Mouse (Mus musculus): ENCODE data around the gene 4932414N04Rik.
"Not testable (repeated sequence)": the region's sequence is repeated elsewhere in the genome, so short reads cannot be mapped to it uniquely, and the experiment has no call there.

4932414N04Rik gene

GRCm38 (mm10) chr2:68656186-68656585 lies at the start of gene 4932414N04Rik:
TSS of gene 4932414N04Rik (plus strand) at chr2:68656486.
- not testable (repeated sequence) for DNase-seq (ENCODE audit: low spot score in 2 of 2)

DNA sequence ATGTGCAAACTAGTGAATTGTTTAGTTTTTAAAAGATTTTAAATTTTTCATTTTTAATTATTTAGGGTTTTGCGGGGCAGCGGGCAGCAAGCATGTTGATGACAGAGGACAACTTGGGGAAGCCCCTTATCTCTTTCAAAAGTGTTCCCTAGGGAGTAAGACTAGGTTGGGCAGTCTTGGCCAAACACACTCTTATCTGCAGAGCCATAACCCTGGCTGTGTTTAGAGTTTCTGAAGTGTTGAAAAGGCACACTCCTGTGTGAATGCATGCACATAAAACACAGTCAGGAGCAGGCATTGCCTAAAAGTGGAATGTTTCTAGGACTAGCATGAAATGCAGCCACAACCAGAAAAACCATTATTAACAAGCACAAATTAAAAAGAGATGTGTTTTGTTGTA lies 75.9 kb downstream of the 4932414N04Rik start:
- DNase-seq (ENCODE audit: low spot score in 2 of 2): no peak

DNA sequence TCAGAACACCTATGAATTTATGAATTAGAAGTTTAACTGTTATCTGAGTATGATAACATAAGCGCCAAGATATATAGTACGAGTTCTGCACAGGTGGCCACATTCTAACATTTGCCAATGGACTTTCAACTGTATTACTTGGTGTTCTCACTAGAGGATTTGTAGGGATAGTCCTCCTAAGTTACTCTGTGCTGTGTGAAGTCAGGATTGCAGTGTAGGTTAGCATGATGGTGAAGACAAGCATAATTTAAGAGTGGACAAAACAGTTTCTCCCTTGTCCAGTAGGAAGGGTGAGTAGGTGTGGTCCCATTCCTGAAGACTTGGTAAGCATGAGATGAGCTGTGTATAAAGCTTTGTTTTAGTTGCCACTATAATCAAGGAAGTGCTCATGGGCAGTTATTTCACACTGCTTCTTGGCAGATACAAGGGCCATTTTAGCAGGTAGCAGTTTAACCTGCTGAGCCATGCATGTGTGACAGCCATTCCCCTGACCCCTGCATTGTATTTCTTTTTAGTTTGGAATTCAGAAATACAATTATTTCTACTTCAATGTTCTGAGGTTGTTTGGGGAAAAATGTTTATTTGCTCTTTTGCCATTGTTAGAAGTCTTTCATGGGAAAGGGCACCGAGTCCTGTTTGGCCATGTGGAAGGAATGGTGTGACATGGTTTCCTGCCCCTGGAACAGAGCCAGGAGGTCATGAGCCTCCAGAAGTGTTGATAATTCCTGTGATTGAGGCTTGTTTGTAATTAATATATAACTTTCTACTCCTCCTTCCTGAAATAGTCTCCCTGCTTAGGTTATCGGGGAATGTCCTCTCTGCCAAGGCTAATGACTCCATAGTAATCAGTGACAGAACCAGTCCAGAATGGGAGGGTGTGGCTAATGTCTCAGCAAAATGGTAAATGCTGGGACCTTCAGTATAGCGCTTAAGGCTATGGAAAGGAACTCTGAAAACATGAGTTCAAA lies 83.8 kb downstream of the 4932414N04Rik start:
- DNase-seq (ENCODE audit: low spot score in 2 of 2): no peak

- no peak for DNase-seq (ENCODE audit: low spot score in 2 of 2)
These were observed 88.3 kb downstream of the 4932414N04Rik start for GRCm38 (mm10) chr2:68744599-68744998.

GRCm38 (mm10) chr2:68756179-68756578 lies 99.9 kb downstream of the 4932414N04Rik start:
- no peak for DNase-seq (ENCODE audit: low spot score in 2 of 2)

DNA sequence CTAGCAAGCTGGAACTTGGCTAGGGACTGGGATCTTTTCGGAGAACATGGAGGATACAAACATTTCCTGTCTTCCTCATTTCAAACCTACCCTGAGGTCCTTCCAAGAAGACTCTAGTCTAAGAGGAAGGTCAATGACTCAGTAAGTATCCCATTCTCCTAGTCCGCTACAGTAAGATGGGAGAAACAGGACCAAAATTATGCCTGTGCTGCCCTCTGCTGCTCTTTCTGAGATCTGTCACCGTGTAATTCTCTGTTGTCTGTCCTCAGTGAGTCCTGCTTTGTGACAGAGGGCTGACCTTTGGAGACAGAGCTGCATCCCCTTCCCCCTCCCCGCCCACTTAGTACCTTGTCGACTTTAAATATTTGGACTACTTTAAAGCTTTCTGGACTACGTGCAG lies 100.5 kb downstream of the 4932414N04Rik start:
- peak in 1 of 2 experiments; percentile 37 for DNase-seq (ENCODE audit: low spot score in 2 of 2)

- no peak for DNase-seq (ENCODE audit: low spot score in 2 of 2)
These were observed 109.1 kb downstream of the 4932414N04Rik start for GRCm38 (mm10) chr2:68765371-68765770.

DNA sequence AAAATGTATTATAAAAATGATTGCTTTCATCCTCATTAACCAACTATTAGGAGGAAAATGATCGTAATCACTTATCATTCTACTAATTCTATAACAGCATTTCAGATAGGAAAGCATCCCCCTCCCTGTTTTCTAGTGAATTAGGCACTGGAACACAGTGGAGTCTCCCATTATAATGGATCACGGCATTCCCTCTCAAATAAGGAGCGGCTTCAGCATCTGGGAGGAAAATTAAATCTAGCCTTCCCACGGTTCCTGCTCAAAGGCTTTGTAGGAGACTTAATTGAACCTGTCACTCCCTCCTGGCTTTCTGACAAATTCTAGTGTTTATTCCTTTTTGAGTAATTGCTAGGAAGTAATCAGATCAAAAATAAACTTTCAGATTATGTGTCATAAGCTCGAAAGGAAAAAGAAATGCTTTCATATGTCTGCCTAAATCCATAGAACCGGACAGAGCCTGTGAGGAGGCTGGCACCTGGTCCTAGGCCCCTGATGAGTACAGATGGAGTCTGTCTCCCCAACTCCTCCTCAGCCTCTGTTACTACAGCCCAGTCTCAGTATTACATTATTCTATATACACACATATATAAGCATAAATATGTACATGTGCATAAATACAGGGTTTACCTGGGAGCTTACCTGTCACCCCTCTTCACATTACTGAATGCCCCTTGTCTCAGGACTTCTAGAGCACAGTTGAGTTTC lies 111.1 kb downstream of the 4932414N04Rik start:
- no peak for DNase-seq (ENCODE audit: low spot score in 2 of 2)

GRCm38 (mm10) chr2:68782268-68783132 lies 126.2 kb downstream of the 4932414N04Rik start:
- no peak for DNase-seq (ENCODE audit: low spot score in 2 of 2)

GRCm38 (mm10) chr2:68783664-68784063 lies 127.4 kb downstream of the 4932414N04Rik start:
- DNase-seq (ENCODE audit: low spot score in 2 of 2): not testable (repeated sequence)

DNA sequence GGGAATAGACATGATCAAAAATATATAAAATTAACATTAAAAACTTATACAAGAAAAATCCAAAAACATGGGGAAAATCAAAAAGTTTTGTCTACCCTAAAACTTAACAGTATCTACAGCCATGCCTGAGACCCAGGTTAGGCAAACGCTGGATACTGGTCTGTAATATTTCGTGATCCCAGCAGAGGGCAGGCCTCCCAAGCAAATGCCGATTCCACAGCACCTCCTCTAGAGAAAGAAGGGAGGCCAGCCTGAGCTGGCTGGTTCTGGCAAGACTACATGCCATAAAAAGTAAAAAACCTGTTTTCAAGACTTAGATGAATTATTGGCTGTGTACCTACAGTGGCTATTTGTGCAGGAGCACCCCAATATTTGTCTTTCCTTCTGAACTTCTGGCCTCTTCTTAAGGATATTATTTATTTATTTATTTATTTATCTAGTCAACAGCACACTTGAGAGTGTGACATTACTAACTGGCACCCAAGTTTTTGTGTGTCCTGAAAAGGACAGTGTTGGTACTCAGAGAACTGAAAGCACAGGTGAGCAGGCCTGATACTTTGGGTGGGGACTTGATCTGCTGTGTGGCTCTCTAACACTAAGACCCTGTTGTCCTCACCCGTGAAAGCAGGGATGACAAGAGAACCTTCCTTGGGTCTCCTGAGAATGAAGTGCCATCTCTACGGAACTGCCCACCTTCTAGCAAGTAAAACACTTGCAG lies 128.6 kb downstream of the 4932414N04Rik start:
- peak; percentile 66 to 86 for DNase-seq (ENCODE audit: low spot score in 2 of 2)

GRCm38 (mm10) chr2:68787161-68787675 lies 130.9 kb downstream of the 4932414N04Rik start:
- DNase-seq (ENCODE audit: low spot score in 2 of 2): no peak

DNA sequence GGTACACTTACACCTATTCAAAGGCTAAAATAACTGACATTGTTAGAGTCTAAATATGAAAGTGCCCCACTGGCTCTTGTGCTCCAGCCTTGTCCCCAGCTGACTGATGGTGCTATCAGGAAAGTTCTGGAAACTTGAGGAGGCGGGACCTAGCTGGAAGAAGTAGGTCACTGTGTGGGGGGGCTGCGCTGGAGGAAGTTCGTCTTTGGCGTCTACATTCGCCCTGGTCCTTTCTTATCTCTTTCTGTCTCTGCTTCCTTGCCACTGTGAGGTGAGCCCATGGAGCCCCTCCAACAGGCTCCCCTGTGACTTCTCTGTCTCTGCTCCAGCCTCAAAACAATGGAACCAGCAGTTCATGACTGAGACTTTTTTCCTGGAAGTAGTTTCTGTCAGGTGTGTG lies 136.0 kb downstream of the 4932414N04Rik start:
- no peak for DNase-seq (ENCODE audit: low spot score in 2 of 2)

DNA sequence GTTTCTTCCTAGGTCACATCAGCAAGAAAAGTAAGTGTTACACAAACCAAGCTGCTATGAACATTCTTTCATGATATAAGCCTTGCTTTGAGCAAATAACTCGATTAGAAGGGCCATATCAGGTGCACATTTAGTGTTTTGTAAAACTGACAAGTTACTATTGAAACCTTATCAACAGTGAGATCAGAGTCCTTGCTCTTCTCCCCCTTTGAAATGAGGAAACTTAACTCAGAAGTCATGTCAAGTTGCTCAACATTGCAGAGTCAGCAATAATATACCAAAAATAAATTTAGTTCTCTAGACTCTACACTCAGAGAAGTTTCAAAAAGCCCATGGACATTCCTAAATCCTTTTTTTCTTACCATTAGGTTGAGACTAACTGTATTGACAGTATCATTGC lies 137.2 kb downstream of the 4932414N04Rik start:
- DNase-seq (ENCODE audit: low spot score in 2 of 2): no peak

DNA sequence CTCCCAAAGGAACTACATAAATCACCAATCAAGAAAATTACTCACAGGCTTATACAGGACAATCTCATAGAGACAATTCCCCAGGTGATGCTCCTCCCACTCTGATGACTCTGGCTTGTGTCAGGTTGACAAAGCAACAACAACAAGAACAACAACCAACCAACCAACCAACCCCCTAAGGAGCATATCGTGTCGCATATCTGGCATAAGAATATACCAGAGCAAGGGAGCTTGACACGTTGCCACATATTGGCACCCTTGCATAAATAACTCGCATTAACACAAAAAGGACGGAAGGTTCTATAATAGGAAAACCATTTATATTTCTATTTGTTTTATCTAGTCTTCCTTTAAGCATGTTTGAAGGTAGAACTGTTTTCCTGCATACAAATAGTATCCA lies 137.9 kb downstream of the 4932414N04Rik start:
- DNase-seq (ENCODE audit: low spot score in 2 of 2): no peak

DNA sequence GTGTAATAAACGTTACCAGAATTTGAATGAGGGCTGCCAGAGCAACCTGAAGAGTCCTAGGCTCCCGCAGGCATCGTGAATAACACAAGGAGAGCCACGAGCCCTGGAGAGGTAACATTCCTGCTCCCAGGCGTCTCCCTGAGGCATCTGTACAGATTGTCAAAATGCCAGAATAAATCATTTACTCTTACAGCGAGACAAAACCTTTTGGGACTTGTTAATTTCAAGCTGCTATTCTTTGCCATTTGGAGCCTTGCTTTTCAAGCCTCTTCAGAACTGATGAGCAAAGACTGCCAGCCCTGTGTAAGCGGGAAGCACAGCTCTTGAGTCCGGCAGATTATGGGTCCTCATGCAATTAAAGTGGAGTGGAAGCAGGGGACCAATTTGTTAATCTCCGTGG lies 138.3 kb downstream of the 4932414N04Rik start:
- DNase-seq (ENCODE audit: low spot score in 2 of 2): no peak

DNA sequence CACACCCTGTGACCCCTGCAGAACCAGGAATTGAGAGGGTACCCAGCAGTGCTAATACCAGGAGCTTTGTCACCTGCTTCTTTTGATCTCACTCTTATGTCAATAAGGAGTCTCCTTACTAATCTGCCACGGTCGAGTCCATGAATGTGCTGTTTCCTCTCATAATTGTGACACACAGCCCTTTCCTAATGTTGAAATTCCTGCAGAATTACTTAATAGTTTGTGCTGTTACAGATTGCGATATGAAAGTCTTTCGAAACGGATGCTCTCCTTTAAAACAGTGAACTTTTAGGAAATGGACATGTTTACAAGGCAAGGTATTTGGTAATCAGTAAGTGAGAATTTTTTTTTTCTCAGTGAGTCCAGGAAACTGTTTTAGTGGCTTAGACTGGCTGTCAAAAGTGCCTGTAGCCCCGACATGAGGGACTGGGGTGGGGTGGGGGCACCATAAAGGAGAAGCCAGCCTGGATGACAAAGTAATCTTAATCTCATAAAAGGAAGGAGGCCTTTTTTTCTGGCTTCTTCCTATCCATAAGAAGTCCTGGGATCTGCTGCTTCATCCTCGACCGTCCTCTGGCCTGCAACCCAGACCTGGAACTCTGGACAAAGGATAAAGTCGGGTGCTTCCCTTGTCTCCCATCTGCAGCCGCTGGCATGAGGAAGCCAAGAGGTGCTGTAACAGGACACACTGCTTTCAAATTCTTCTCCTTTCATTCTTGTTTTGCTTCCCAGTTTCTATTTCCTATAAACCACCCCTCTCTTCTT lies 139.9 kb downstream of the 4932414N04Rik start:
- no peak for DNase-seq (ENCODE audit: low spot score in 2 of 2)

DNA sequence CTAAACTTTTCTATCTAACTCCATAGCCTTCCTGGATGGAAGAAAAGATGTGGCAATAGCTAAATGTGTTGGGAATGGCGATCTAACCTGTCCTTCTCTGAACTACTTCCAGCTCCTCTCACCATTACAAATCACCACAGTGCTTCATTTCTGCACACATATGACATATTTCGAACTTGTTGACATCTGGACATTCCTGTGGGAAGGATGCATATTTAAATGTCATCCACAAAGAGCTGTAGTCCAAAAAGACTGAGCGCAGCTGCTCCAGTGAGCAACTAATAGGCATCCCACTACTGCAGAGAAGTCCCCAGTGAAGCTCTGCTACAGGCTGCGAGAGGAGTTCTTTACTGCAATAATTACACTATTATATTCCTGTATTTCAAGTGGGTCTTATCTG lies 140.8 kb downstream of the 4932414N04Rik start:
- no peak for DNase-seq (ENCODE audit: low spot score in 2 of 2)

All from frontal cortex, postnatal 14 days (tissue).